Mouse (Mus musculus) spleen, postnatal 10 days (tissue): ENCODE measurements around the gene Prss41.

Experiments used
- DNase-seq, 2 experiments: peaks; one replicate each; pipeline ENCODE4 v3.0.0; 2021 to 2022; ENCODE audit warnings: low spot score in 2 of 2

The Prss41 gene

GRCm38 (mm10) chr17:23828271-23829001 is 15.5 kb downstream of the Prss41 start:
- peak; percentile 72 to 75 for DNase-seq

- no peak for DNase-seq
Observed at GRCm38 (mm10) chr17:23825591-23825990, 18.4 kb downstream of the Prss41 start.

- DNase-seq = no peak
Observed at GRCm38 (mm10) chr17:23823614-23824013, 20.4 kb downstream of the Prss41 start.

GRCm38 (mm10) chr17:23823018-23823417 is 21.0 kb downstream of the Prss41 start:
- no peak for DNase-seq

- DNase-seq = no peak
Observed at GRCm38 (mm10) chr17:23822094-23822493, 21.9 kb downstream of the Prss41 start.

- DNase-seq = no peak
Observed at GRCm38 (mm10) chr17:23820731-23821130, 23.2 kb downstream of the Prss41 start.

- DNase-seq = no peak
Observed at GRCm38 (mm10) chr17:23819235-23819634, 24.7 kb downstream of the Prss41 start.

GRCm38 (mm10) chr17:23818579-23818978 is 25.4 kb downstream of the Prss41 start:
- DNase-seq = no peak

GRCm38 (mm10) chr17:23815641-23816040 is 28.3 kb downstream of the Prss41 start:
- DNase-seq = no peak

GRCm38 (mm10) chr17:23807918-23808317 is 36.1 kb downstream of the Prss41 start:
- DNase-seq = no peak

GRCm38 (mm10) chr17:23806867-23807266 is 37.1 kb downstream of the Prss41 start:
- peak in 1 of 2 experiments; percentile 30 for DNase-seq

- no peak for DNase-seq
Observed at GRCm38 (mm10) chr17:23804426-23805085, 39.4 kb downstream of the Prss41 start.

GRCm38 (mm10) chr17:23803366-23804041 is 40.5 kb downstream of the Prss41 start:
- DNase-seq = peak in 1 of 2 experiments; percentile 91

GRCm38 (mm10) chr17:23802746-23803365 is 41.1 kb downstream of the Prss41 start:
- peak; percentile 91 to 97 for DNase-seq

GRCm38 (mm10) chr17:23801627-23802026 is 42.3 kb downstream of the Prss41 start:
- DNase-seq = no peak

GRCm38 (mm10) chr17:23797316-23797715 is 46.7 kb downstream of the Prss41 start:
- DNase-seq = no peak

GRCm38 (mm10) chr17:23795323-23795722 is 48.6 kb downstream of the Prss41 start:
- no peak for DNase-seq

GRCm38 (mm10) chr17:23791079-23791357 is 53.0 kb downstream of the Prss41 start:
- DNase-seq = no peak

GRCm38 (mm10) chr17:23790269-23791078 is 53.5 kb downstream of the Prss41 start, which contains the start of gene Srrm2:
Gene Srrm2, plus strand, starts transcription at chr17:23790532.
- DNase-seq = peak; percentile 61 to 65

GRCm38 (mm10) chr17:23789749-23790268 is 54.2 kb downstream of the Prss41 start:
- DNase-seq = peak in 1 of 2 experiments; percentile 28

- no peak for DNase-seq
Observed at GRCm38 (mm10) chr17:23788973-23789372, 55.0 kb downstream of the Prss41 start.
